Mouse (Mus musculus): Measurements from ENCODE around the gene Cyp2c23. TPM values are rescaled to one million over a fixed set of nuclear protein-coding genes. Genes with fewer than 3 reads are reported as not detected.

Gene Cyp2c23
- polyA plus RNA-seq (2012; rRNA removed) = 39.3 and 48.7 TPM in 2 replicates

GRCm38 (mm10) chr19:44028972-44029371, at the start of gene Cyp2c23:
Gene Cyp2c23 (minus strand): TSS chr19:44029208.
- Histone ChIP-seq H3K4me1 (ENCODE audit: control insufficient read depth, insufficient read depth, low read length) (peaks cover 28% of the 10 kb centered on the region), H3K36me3 (ENCODE audit: control insufficient read depth, insufficient read depth, low read length) (peaks cover under 1% of the 10 kb centered on the region; the same call in 1 of the 2 replicates), H3K27ac (ENCODE audit: insufficient read depth, low read depth, low read length) (no peak within 1 kb of the TSS), H3K27me3 (replicated peaks; ENCODE audit: control insufficient read depth, insufficient read depth, low read length) (no peaks in the 10 kb centered on the region), H3K4me3 (ENCODE audit: insufficient read depth, low read depth, low read length) (no peak within 1 kb of the TSS)
- DNase-seq = no peak
- TF ChIP-seq CTCF (conservative IDR thresholded peaks at IDR 0.05; ENCODE audit: insufficient read depth, insufficient read length, low read depth, low read length) (no peak), POLR2A (IDR thresholded peaks at IDR 0.05; ENCODE audit: low read depth, low read length) (no peak)
- 83% methylated on average over 8 of the region's 8 CpGs for WGBS

GRCm38 (mm10) chr19:44077024-44077423, 48.0 kb upstream of the Cyp2c23 start:
- Histone ChIP-seq H3K27ac (ENCODE audit: insufficient read depth, low read depth, low read length) (no peak overlapping the region), H3K4me3 (ENCODE audit: insufficient read depth, low read depth, low read length) (no peak overlapping the region), H3K36me3 (ENCODE audit: control insufficient read depth, insufficient read depth, low read length) (peaks cover 7% of the 10 kb centered on the region), H3K27me3 (replicated peaks; ENCODE audit: control insufficient read depth, insufficient read depth, low read length) (no peaks in the 10 kb centered on the region), H3K4me1 (ENCODE audit: control insufficient read depth, insufficient read depth, low read length) (no peaks in the 10 kb centered on the region)
- TF ChIP-seq CTCF (conservative IDR thresholded peaks at IDR 0.05; ENCODE audit: insufficient read depth, insufficient read length, low read depth, low read length) = no peak
- TF ChIP-seq POLR2A (IDR thresholded peaks at IDR 0.05; ENCODE audit: low read depth, low read length) = no peak
- 74% methylated on average over 4 of the region's 4 CpGs for WGBS
- DNase-seq = no peak

GRCm38 (mm10) chr19:44076457-44076856, 47.4 kb upstream of the Cyp2c23 start:
- Histone ChIP-seq H3K4me3 (ENCODE audit: insufficient read depth, low read depth, low read length) (no peak overlapping the region), H3K27ac (ENCODE audit: insufficient read depth, low read depth, low read length) (no peak overlapping the region), H3K4me1 (ENCODE audit: control insufficient read depth, insufficient read depth, low read length) (no peaks in the 10 kb centered on the region), H3K27me3 (replicated peaks; ENCODE audit: control insufficient read depth, insufficient read depth, low read length) (no peaks in the 10 kb centered on the region), H3K36me3 (ENCODE audit: control insufficient read depth, insufficient read depth, low read length) (peaks cover 7% of the 10 kb centered on the region)
- WGBS = 68% methylated on average over 9 of the region's 9 CpGs
- no peak for DNase-seq
- TF ChIP-seq CTCF (conservative IDR thresholded peaks at IDR 0.05; ENCODE audit: insufficient read depth, insufficient read length, low read depth, low read length) (no peak), POLR2A (IDR thresholded peaks at IDR 0.05; ENCODE audit: low read depth, low read length) (no peak)

- Histone ChIP-seq H3K27ac (ENCODE audit: insufficient read depth, low read depth, low read length) (no peak overlapping the region), H3K4me3 (ENCODE audit: insufficient read depth, low read depth, low read length) (no peak overlapping the region), H3K27me3 (replicated peaks; ENCODE audit: control insufficient read depth, insufficient read depth, low read length) (no peaks in the 10 kb centered on the region), H3K36me3 (ENCODE audit: control insufficient read depth, insufficient read depth, low read length) (peaks cover 7% of the 10 kb centered on the region), H3K4me1 (ENCODE audit: control insufficient read depth, insufficient read depth, low read length) (peaks cover 1% of the 10 kb centered on the region; the same call in 1 of the 2 replicates)
- no peak for DNase-seq
- TF ChIP-seq CTCF (conservative IDR thresholded peaks at IDR 0.05; ENCODE audit: insufficient read depth, insufficient read length, low read depth, low read length) (no peak), POLR2A (IDR thresholded peaks at IDR 0.05; ENCODE audit: low read depth, low read length) (no peak)
- WGBS = 72% methylated on average over 11 of the region's 11 CpGs
Measured at GRCm38 (mm10) chr19:44074986-44075385, 46.0 kb upstream of the Cyp2c23 start.

GRCm38 (mm10) chr19:44071166-44071565, 42.2 kb upstream of the Cyp2c23 start:
- Histone ChIP-seq H3K27me3 (replicated peaks; ENCODE audit: control insufficient read depth, insufficient read depth, low read length) (no peaks in the 10 kb centered on the region), H3K4me1 (ENCODE audit: control insufficient read depth, insufficient read depth, low read length) (peaks cover 6% of the 10 kb centered on the region), H3K36me3 (ENCODE audit: control insufficient read depth, insufficient read depth, low read length) (peaks cover 5% of the 10 kb centered on the region), H3K27ac (ENCODE audit: insufficient read depth, low read depth, low read length) (no peak overlapping the region), H3K4me3 (ENCODE audit: insufficient read depth, low read depth, low read length) (no peak overlapping the region)
- 63% methylated on average over 5 of the region's 5 CpGs for WGBS
- no peak for DNase-seq
- TF ChIP-seq POLR2A (IDR thresholded peaks at IDR 0.05; ENCODE audit: low read depth, low read length) (no peak), CTCF (conservative IDR thresholded peaks at IDR 0.05; ENCODE audit: insufficient read depth, insufficient read length, low read depth, low read length) (no peak)

- peak overlapping the region; percentile 74 for H3K4me3 ChIP-seq (ENCODE audit: insufficient read depth, low read depth, low read length)
- peaks cover 10% of the 10 kb centered on the region for H3K4me1 ChIP-seq (ENCODE audit: control insufficient read depth, insufficient read depth, low read length)
- TF ChIP-seq CTCF (conservative IDR thresholded peaks at IDR 0.05; ENCODE audit: insufficient read depth, insufficient read length, low read depth, low read length) (no peak), POLR2A (IDR thresholded peaks at IDR 0.05; ENCODE audit: low read depth, low read length) (no peak)
- H3K36me3 ChIP-seq (ENCODE audit: control insufficient read depth, insufficient read depth, low read length) = peaks cover 2% of the 10 kb centered on the region
- no peak overlapping the region for H3K27ac ChIP-seq (ENCODE audit: insufficient read depth, low read depth, low read length)
- DNase-seq = no peak
- 5% methylated on average over 4 of the region's 4 CpGs for WGBS
- no peaks in the 10 kb centered on the region for H3K27me3 ChIP-seq (replicated peaks; ENCODE audit: control insufficient read depth, insufficient read depth, low read length)
Measured at GRCm38 (mm10) chr19:44069914-44070232, 40.9 kb upstream of the Cyp2c23 start.

GRCm38 (mm10) chr19:44069121-44069913, 40.3 kb upstream of the Cyp2c23 start, which contains the start of gene Erlin1:
Gene Erlin1 (minus strand): TSS chr19:44069785.
- H3K4me3 ChIP-seq (ENCODE audit: insufficient read depth, low read depth, low read length) = peak within 1 kb of the TSS; percentile 74
- peak within 1 kb of the TSS; percentile 58 for H3K27ac ChIP-seq (ENCODE audit: insufficient read depth, low read depth, low read length)
- peak; percentile 93 for DNase-seq
- peaks cover 1% of the 10 kb centered on the region for H3K36me3 ChIP-seq (ENCODE audit: control insufficient read depth, insufficient read depth, low read length)
- H3K4me1 ChIP-seq (ENCODE audit: control insufficient read depth, insufficient read depth, low read length) = peaks cover 11% of the 10 kb centered on the region
- no peak for TF ChIP-seq POLR2A (IDR thresholded peaks at IDR 0.05; ENCODE audit: low read depth, low read length)
- no peak for TF ChIP-seq CTCF (conservative IDR thresholded peaks at IDR 0.05; ENCODE audit: insufficient read depth, insufficient read length, low read depth, low read length)
- WGBS = under 1% methylated on average over 74 of the region's 75 CpGs
- no peaks in the 10 kb centered on the region for H3K27me3 ChIP-seq (replicated peaks; ENCODE audit: control insufficient read depth, insufficient read depth, low read length)
